Mouse (Mus musculus): ENCODE measurements around the gene Esyt2.

The Esyt2 gene

GRCm38 (mm10) chr12:116438591-116438990 lies 157.6 kb downstream of the Esyt2 start:
- no peak for DNase-seq (ENCODE audit: low read depth, low spot score)
